Mouse (Mus musculus): ENCODE measurements around the gene Eno1. TPM values are rescaled to one million over a fixed set of nuclear protein-coding genes. Genes with fewer than 3 reads are reported as not detected.

Eno1 gene
- total and polyA plus RNA-seq, 2 experiments from 2014 or later = 549 to 1,243 TPM

DNA sequence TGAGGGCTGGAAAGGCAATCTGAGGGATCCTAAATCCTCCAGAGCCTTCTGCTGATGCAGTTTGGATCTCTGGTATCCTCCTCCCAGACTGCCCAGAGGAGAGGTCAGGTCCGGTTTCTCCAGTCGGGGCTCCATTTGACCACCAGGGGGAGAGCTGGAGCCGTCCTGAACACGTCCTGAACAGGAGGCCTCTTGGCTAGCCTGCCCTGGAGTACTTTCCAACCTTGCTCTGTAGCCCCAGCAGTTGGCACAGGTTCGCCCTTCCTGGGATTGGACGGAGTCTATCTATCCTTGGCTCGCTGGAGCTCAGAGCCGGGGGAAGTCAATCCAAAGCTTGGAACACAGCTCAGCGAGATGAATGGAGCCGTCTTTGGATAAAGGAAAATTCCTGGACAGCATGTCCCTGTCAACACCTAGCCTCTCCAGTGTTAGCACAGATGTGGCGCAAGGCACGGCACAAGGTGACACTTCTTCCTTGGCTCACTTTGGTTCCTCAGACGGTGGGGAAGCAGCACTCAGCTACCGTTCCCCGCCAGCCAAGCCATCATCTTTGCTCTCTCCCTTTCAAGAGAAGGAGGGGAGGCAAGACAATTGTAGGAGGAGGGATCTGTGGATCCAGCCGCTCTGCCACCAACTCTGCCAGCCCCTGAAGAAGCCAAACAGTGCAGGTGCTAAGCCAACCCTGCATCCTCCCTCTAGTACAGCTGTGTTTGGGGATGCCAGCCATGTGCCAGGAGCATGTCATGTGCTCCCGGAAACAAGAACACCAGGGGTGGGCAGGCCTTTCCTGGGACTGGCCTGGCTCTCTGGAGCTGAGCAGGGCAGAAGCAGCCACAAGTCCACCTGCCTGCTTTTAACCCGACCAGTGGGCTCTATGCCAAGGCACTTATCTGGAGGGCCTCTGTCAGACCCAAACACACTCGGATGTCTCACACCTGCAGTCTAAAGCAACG is 21.0 kb downstream of the Eno1 start:
- H3K4me1 ChIP-seq (ENCODE audit: insufficient read depth, low read length) = peaks cover 6% of the 10 kb centered on the region; the same call in 1 of the 2 replicates
- WGBS = 29% methylated on average over 20 of the region's 20 CpGs
- peak overlapping the region; percentile 14; the same call in 1 of the 2 replicates for H3K9ac ChIP-seq (replicated peaks; ENCODE audit: low read length)
- peak; percentile 94 for TF ChIP-seq CTCF (IDR thresholded peaks at IDR 0.05; ENCODE audit: low read depth)
- H3K36me3 ChIP-seq (ENCODE audit: insufficient read depth, low read length) = no peaks in the 10 kb centered on the region
- no peaks in the 10 kb centered on the region for H3K27me3 ChIP-seq (ENCODE audit: insufficient read depth, low read length)
- ATAC-seq = peak; percentile 76
- no peak overlapping the region for H3K4me3 ChIP-seq (ENCODE audit: low read length)
- H3K27ac ChIP-seq = peak overlapping the region; percentile 79
- H3K4me2 ChIP-seq (ENCODE audit: low read depth, low read length) = 0 out of 2 replicates have a peak overlapping the region, but pooled peaks have one; percentile 16
- H3K9me3 ChIP-seq (ENCODE audit: low read length) = no peaks in the 10 kb centered on the region
- DNase-seq (ENCODE audit: low spot score) = peak; percentile 94

DNA sequence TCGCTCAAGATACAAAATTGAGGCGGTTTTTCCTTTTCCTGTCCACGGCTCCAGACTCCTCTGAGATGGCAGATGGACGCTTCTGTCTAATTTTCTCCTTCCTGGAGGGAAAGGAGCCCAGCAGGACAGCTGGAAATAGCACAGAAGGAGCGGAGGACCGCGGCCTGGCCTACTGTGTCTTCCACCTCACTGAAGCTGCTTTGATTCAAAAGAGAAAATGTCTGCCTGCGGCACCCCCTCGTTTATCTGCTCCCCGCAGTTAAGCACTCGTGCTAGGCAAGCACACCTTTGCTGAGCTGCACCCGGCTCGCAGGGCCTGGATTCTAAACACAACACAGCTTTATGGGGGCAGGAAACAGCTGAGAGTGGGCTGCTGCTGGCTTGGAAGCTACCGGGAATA is 21.9 kb downstream of the Eno1 start:
- Histone ChIP-seq H3K4me2 (ENCODE audit: low read depth, low read length) (peak overlapping the region; percentile 16; the same call in 1 of the 2 replicates), H3K27me3 (ENCODE audit: insufficient read depth, low read length) (no peaks in the 10 kb centered on the region), H3K4me3 (ENCODE audit: low read length) (no peak overlapping the region), H3K27ac (peak overlapping the region; percentile 79), H3K4me1 (ENCODE audit: insufficient read depth, low read length) (peaks cover 6% of the 10 kb centered on the region; the same call in 1 of the 2 replicates), H3K36me3 (ENCODE audit: insufficient read depth, low read length) (no peaks in the 10 kb centered on the region), H3K9me3 (ENCODE audit: low read length) (no peaks in the 10 kb centered on the region), H3K9ac (replicated peaks; ENCODE audit: low read length) (peak overlapping the region; percentile 14; the same call in 1 of the 2 replicates)
- WGBS = 37% methylated on average over 14 of the region's 14 CpGs
- TF ChIP-seq CTCF (IDR thresholded peaks at IDR 0.05; ENCODE audit: low read depth) = no peak
- ATAC-seq = no peak
- peak; percentile 36 for DNase-seq (ENCODE audit: low spot score)

- TF ChIP-seq CTCF (IDR thresholded peaks at IDR 0.05; ENCODE audit: low read depth) = no peak
- no peak overlapping the region for H3K4me2 ChIP-seq (ENCODE audit: low read depth, low read length)
- ATAC-seq = no peak
- H3K27ac ChIP-seq = no peak overlapping the region
- H3K4me3 ChIP-seq (ENCODE audit: low read length) = no peak overlapping the region
- no peak for DNase-seq (ENCODE audit: low spot score)
- peaks cover 6% of the 10 kb centered on the region; the same call in 1 of the 2 replicates for H3K4me1 ChIP-seq (ENCODE audit: insufficient read depth, low read length)
- H3K9ac ChIP-seq (replicated peaks; ENCODE audit: low read length) = no peak overlapping the region
- H3K27me3 ChIP-seq (ENCODE audit: insufficient read depth, low read length) = no peaks in the 10 kb centered on the region
- no peaks in the 10 kb centered on the region for H3K9me3 ChIP-seq (ENCODE audit: low read length)
- no peaks in the 10 kb centered on the region for H3K36me3 ChIP-seq (ENCODE audit: insufficient read depth, low read length)
- WGBS = 96% methylated on average over 7 of the region's 7 CpGs
Observed at GRCm38 (mm10) chr4:150259577-150259976, 23.1 kb downstream of the Eno1 start.

GRCm38 (mm10) chr4:150260111-150260510 is 23.6 kb downstream of the Eno1 start:
- TF ChIP-seq CTCF (IDR thresholded peaks at IDR 0.05; ENCODE audit: low read depth) = no peak
- 40% methylated on average over 7 of the region's 7 CpGs for WGBS
- DNase-seq (ENCODE audit: low spot score) (no peak), ATAC-seq (no peak)
- H3K9me3 ChIP-seq (ENCODE audit: low read length) = no peaks in the 10 kb centered on the region
- H3K27me3 ChIP-seq (ENCODE audit: insufficient read depth, low read length) = no peaks in the 10 kb centered on the region
- no peaks in the 10 kb centered on the region for H3K36me3 ChIP-seq (ENCODE audit: insufficient read depth, low read length)
- peaks cover 6% of the 10 kb centered on the region; the same call in 1 of the 2 replicates for H3K4me1 ChIP-seq (ENCODE audit: insufficient read depth, low read length)
- no peak overlapping the region for H3K4me2 ChIP-seq (ENCODE audit: low read depth, low read length)
- H3K4me3 ChIP-seq (ENCODE audit: low read length) = no peak overlapping the region
- H3K27ac ChIP-seq = no peak overlapping the region
- H3K9ac ChIP-seq (replicated peaks; ENCODE audit: low read length) = no peak overlapping the region

- H3K4me2 ChIP-seq (ENCODE audit: low read depth, low read length) = no peak overlapping the region
- WGBS = 35% methylated on average over 6 of the region's 6 CpGs
- H3K27ac ChIP-seq = no peak overlapping the region
- ATAC-seq (no peak), DNase-seq (ENCODE audit: low spot score) (peak; percentile 60)
- no peak overlapping the region for H3K9ac ChIP-seq (replicated peaks; ENCODE audit: low read length)
- no peaks in the 10 kb centered on the region for H3K27me3 ChIP-seq (ENCODE audit: insufficient read depth, low read length)
- TF ChIP-seq CTCF (IDR thresholded peaks at IDR 0.05; ENCODE audit: low read depth) = peak; percentile 62
- no peaks in the 10 kb centered on the region for H3K36me3 ChIP-seq (ENCODE audit: insufficient read depth, low read length)
- no peaks in the 10 kb centered on the region for H3K9me3 ChIP-seq (ENCODE audit: low read length)
- H3K4me3 ChIP-seq (ENCODE audit: low read length) = no peak overlapping the region
- peaks cover 6% of the 10 kb centered on the region; the same call in 1 of the 2 replicates for H3K4me1 ChIP-seq (ENCODE audit: insufficient read depth, low read length)
Observed at GRCm38 (mm10) chr4:150260745-150261144, 24.2 kb downstream of the Eno1 start.

GRCm38 (mm10) chr4:150262301-150262700 is 25.8 kb downstream of the Eno1 start:
- ATAC-seq (no peak), DNase-seq (ENCODE audit: low spot score) (no peak)
- Histone ChIP-seq H3K27ac (no peak overlapping the region), H3K36me3 (ENCODE audit: insufficient read depth, low read length) (no peaks in the 10 kb centered on the region), H3K27me3 (ENCODE audit: insufficient read depth, low read length) (no peaks in the 10 kb centered on the region), H3K4me3 (ENCODE audit: low read length) (no peak overlapping the region), H3K4me1 (ENCODE audit: insufficient read depth, low read length) (peaks cover 6% of the 10 kb centered on the region; the same call in 1 of the 2 replicates), H3K9me3 (ENCODE audit: low read length) (no peaks in the 10 kb centered on the region), H3K4me2 (ENCODE audit: low read depth, low read length) (no peak overlapping the region), H3K9ac (replicated peaks; ENCODE audit: low read length) (no peak overlapping the region)
- WGBS = 58% methylated on average over 8 of the region's 8 CpGs
- no peak for TF ChIP-seq CTCF (IDR thresholded peaks at IDR 0.05; ENCODE audit: low read depth)

Data from hindbrain, postnatal 0 days (tissue).